Mouse (Mus musculus): ENCODE data around the gene Theg. TPM values are rescaled to one million over a fixed set of nuclear protein-coding genes. Genes with fewer than 3 reads are reported as not detected.
A peak's percentile ranks its signal among the peaks of the same experiment; 100 is the strongest.

Gene Theg
- polyA plus RNA-seq, 1 experiment from 2014 or later, result not detected

DNA sequence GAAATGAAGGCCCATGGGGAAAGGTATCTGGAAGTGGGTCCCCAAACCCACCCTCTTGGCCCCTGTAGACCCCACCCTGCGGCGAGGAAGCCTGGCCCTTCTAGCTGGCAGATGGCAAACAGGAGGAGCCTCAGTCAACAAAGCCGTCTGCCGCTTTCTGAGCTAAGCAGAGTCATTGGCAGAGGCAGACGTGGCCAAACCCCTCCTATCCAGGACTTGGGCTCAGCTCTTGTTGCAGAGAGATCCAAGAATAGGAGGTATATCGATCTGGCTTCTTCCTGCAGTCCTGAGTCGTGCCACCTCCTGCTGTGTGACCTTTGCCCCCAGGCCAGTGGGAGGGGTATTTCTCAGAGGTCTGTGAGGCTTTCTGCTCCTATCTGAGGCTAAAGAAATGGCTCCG, 28.7 kb upstream of the Theg start:
- Histone ChIP-seq H3K27me3 (ENCODE audit: control insufficient read depth, insufficient read depth, low read length) (peaks cover 22% of the 10 kb centered on the region), H3K9ac (ENCODE audit: low read depth, low read length) (no peak overlapping the region), H3K4me1 (ENCODE audit: control insufficient read depth, insufficient read depth, low read length) (peaks cover 14% of the 10 kb centered on the region), H3K27ac (ENCODE audit: low read depth, low read length) (no peak overlapping the region), H3K4me3 (ENCODE audit: low read length) (no peak overlapping the region), H3K36me3 (ENCODE audit: control insufficient read depth, insufficient read depth, low read length) (no peaks in the 10 kb centered on the region), H3K9me3 (ENCODE audit: control insufficient read depth, low read length) (no peaks in the 10 kb centered on the region), H3K4me2 (replicated peaks; ENCODE audit: low read depth, low read length) (no peak overlapping the region)
- no peak for ATAC-seq (ENCODE audit: low FRiP score, low TSS enrichment)
- 12% methylated on average over 8 of the region's 8 CpGs for WGBS

GRCm38 (mm10) chr10:79614305-79614643, 27.1 kb upstream of the Theg start:
- no peaks in the 10 kb centered on the region for H3K9me3 ChIP-seq (ENCODE audit: control insufficient read depth, low read length)
- no peak; the same call in 1 of the 2 replicates for ATAC-seq (ENCODE audit: low FRiP score, low TSS enrichment)
- H3K27me3 ChIP-seq (ENCODE audit: control insufficient read depth, insufficient read depth, low read length), result peaks cover 22% of the 10 kb centered on the region
- no peak overlapping the region for H3K9ac ChIP-seq (ENCODE audit: low read depth, low read length)
- H3K4me1 ChIP-seq (ENCODE audit: control insufficient read depth, insufficient read depth, low read length), result peaks cover 14% of the 10 kb centered on the region
- no peaks in the 10 kb centered on the region for H3K36me3 ChIP-seq (ENCODE audit: control insufficient read depth, insufficient read depth, low read length)
- H3K4me3 ChIP-seq (ENCODE audit: low read length), result peak overlapping the region; percentile 54
- H3K4me2 ChIP-seq (replicated peaks; ENCODE audit: low read depth, low read length), result peak overlapping the region; percentile 97
- H3K27ac ChIP-seq (ENCODE audit: low read depth, low read length), result no peak overlapping the region
- 93% methylated on average over 1 of the region's 1 CpGs for WGBS

- Histone ChIP-seq H3K27me3 (ENCODE audit: control insufficient read depth, insufficient read depth, low read length) (peaks cover 22% of the 10 kb centered on the region), H3K36me3 (ENCODE audit: control insufficient read depth, insufficient read depth, low read length) (no peaks in the 10 kb centered on the region), H3K9ac (ENCODE audit: low read depth, low read length) (peak within 1 kb of the TSS; percentile 56), H3K27ac (ENCODE audit: low read depth, low read length) (no peak within 1 kb of the TSS), H3K4me3 (ENCODE audit: low read length) (peak within 1 kb of the TSS; percentile 54), H3K4me2 (replicated peaks; ENCODE audit: low read depth, low read length) (peak within 1 kb of the TSS; percentile 97), H3K9me3 (ENCODE audit: control insufficient read depth, low read length) (no peaks in the 10 kb centered on the region), H3K4me1 (ENCODE audit: control insufficient read depth, insufficient read depth, low read length) (peaks cover 14% of the 10 kb centered on the region)
- 1% methylated on average over 59 of the region's 60 CpGs for WGBS
- ATAC-seq (ENCODE audit: low FRiP score, low TSS enrichment), result peak; percentile 90
Observed at GRCm38 (mm10) chr10:79613578-79614304, 26.6 kb upstream of the Theg start, which contains the start of gene C2cd4c. TSS of gene C2cd4c (minus strand) at chr10:79614025.

DNA sequence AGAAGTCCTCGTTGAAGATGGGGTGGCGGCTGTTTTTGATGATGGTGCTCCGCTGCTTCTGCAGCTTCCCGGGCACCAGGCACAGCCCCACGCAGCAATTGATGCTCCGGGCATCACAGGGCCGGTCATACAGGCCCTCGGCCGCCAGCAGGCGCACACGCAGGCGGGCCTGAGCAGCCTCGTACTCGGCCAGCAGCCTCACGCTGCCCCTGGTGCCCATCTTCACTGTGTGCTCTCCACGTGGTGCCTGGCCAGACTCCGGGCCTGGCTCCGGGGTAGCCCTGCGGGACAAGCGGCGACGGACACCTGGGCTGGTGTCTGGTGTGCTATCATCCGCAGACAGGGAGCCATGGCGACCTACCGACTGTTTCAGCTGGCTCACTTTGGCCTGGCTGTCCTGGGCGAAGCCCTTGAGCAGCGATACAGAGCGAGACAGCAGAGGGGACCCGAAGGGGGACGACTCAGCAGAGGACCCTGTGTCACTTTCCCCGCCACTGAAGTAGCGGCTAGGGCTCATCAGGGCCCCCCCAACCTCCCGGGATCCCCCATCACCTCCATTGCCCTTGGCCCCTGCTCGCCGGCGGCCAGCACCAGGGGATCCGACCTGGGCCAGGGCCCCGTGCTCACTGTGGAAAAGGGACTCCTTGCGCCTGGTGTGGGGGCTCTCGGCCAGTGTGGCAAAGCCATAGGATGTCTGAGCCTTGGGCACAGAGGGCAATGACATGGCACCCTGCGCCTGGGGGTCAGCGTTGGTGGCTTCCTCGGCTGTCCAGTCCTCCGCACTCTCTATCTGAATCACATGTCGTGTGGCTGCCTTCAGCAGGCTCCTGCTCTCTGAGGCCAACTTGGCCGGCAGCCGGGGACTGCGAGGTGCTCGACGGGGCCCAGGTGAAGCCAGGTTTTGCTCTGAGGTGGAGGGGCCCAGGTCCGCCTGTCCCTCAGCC, 25.3 kb upstream of the Theg start:
- H3K9me3 ChIP-seq (ENCODE audit: control insufficient read depth, low read length), result no peaks in the 10 kb centered on the region
- peaks cover 14% of the 10 kb centered on the region for H3K4me1 ChIP-seq (ENCODE audit: control insufficient read depth, insufficient read depth, low read length)
- H3K4me2 ChIP-seq (replicated peaks; ENCODE audit: low read depth, low read length), result peak overlapping the region; percentile 32
- no peak overlapping the region for H3K27ac ChIP-seq (ENCODE audit: low read depth, low read length)
- H3K4me3 ChIP-seq (ENCODE audit: low read length), result peak overlapping the region; percentile 54
- ATAC-seq (ENCODE audit: low FRiP score, low TSS enrichment), result no peak
- no peaks in the 10 kb centered on the region for H3K36me3 ChIP-seq (ENCODE audit: control insufficient read depth, insufficient read depth, low read length)
- H3K9ac ChIP-seq (ENCODE audit: low read depth, low read length), result peak overlapping the region; percentile 18; the same call in 1 of the 2 replicates
- peaks cover 22% of the 10 kb centered on the region for H3K27me3 ChIP-seq (ENCODE audit: control insufficient read depth, insufficient read depth, low read length)
- WGBS, result 10% methylated on average over 51 of the region's 51 CpGs

DNA sequence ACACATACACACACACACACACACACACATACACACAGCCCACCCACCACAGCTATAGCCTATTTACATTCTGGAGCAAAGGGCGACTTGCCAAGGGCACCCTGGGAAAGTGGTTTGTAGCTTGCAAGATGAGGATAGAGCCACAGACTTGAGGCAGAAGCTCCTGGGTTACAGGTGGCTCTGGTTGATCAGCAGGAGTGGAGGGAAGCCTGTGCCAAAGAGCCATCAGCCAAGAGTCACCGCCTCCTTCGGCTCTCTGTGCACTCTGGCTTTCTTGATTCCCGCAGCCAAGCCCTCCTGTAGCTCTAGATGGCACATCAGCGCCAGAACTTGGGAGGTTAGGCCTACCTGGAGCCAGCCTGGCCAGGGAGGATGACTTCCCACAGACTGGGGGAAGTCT, 24.2 kb upstream of the Theg start:
- H3K4me1 ChIP-seq (ENCODE audit: control insufficient read depth, insufficient read depth, low read length), result peaks cover 14% of the 10 kb centered on the region
- H3K27ac ChIP-seq (ENCODE audit: low read depth, low read length), result no peak overlapping the region
- 50% methylated on average over 5 of the region's 5 CpGs for WGBS
- ATAC-seq (ENCODE audit: low FRiP score, low TSS enrichment), result no peak
- no peak overlapping the region for H3K4me2 ChIP-seq (replicated peaks; ENCODE audit: low read depth, low read length)
- H3K27me3 ChIP-seq (ENCODE audit: control insufficient read depth, insufficient read depth, low read length), result peaks cover 22% of the 10 kb centered on the region
- no peak overlapping the region for H3K9ac ChIP-seq (ENCODE audit: low read depth, low read length)
- no peak overlapping the region for H3K4me3 ChIP-seq (ENCODE audit: low read length)
- no peaks in the 10 kb centered on the region for H3K36me3 ChIP-seq (ENCODE audit: control insufficient read depth, insufficient read depth, low read length)
- no peaks in the 10 kb centered on the region for H3K9me3 ChIP-seq (ENCODE audit: control insufficient read depth, low read length)

- H3K27me3 ChIP-seq (ENCODE audit: control insufficient read depth, insufficient read depth, low read length), result peaks cover 22% of the 10 kb centered on the region
- H3K9me3 ChIP-seq (ENCODE audit: control insufficient read depth, low read length), result no peaks in the 10 kb centered on the region
- no peak overlapping the region for H3K9ac ChIP-seq (ENCODE audit: low read depth, low read length)
- no peaks in the 10 kb centered on the region for H3K36me3 ChIP-seq (ENCODE audit: control insufficient read depth, insufficient read depth, low read length)
- 79% methylated on average over 3 of the region's 3 CpGs for WGBS
- H3K4me3 ChIP-seq (ENCODE audit: low read length), result no peak overlapping the region
- no peak overlapping the region for H3K4me2 ChIP-seq (replicated peaks; ENCODE audit: low read depth, low read length)
- no peak for ATAC-seq (ENCODE audit: low FRiP score, low TSS enrichment)
- H3K4me1 ChIP-seq (ENCODE audit: control insufficient read depth, insufficient read depth, low read length), result peaks cover 14% of the 10 kb centered on the region
- H3K27ac ChIP-seq (ENCODE audit: low read depth, low read length), result no peak overlapping the region
Observed at GRCm38 (mm10) chr10:79609276-79609675, 22.1 kb upstream of the Theg start.

- H3K9me3 ChIP-seq (ENCODE audit: control insufficient read depth, low read length), result no peaks in the 10 kb centered on the region
- H3K27ac ChIP-seq (ENCODE audit: low read depth, low read length), result no peak overlapping the region
- H3K36me3 ChIP-seq (ENCODE audit: control insufficient read depth, insufficient read depth, low read length), result no peaks in the 10 kb centered on the region
- WGBS, result 34% methylated on average over 2 of the region's 2 CpGs
- peaks cover 13% of the 10 kb centered on the region for H3K27me3 ChIP-seq (ENCODE audit: control insufficient read depth, insufficient read depth, low read length)
- H3K4me1 ChIP-seq (ENCODE audit: control insufficient read depth, insufficient read depth, low read length), result peaks cover 9% of the 10 kb centered on the region; the same call in 1 of the 2 replicates
- no peak overlapping the region for H3K4me3 ChIP-seq (ENCODE audit: low read length)
- H3K9ac ChIP-seq (ENCODE audit: low read depth, low read length), result no peak overlapping the region
- no peak for ATAC-seq (ENCODE audit: low FRiP score, low TSS enrichment)
- H3K4me2 ChIP-seq (replicated peaks; ENCODE audit: low read depth, low read length), result no peak overlapping the region
Observed at GRCm38 (mm10) chr10:79607892-79608291, 20.8 kb upstream of the Theg start.

GRCm38 (mm10) chr10:79606537-79606936, 19.4 kb upstream of the Theg start:
- Histone ChIP-seq H3K4me3 (ENCODE audit: low read length) (no peak overlapping the region), H3K4me1 (ENCODE audit: control insufficient read depth, insufficient read depth, low read length) (no peaks in the 10 kb centered on the region), H3K9ac (ENCODE audit: low read depth, low read length) (no peak overlapping the region), H3K27ac (ENCODE audit: low read depth, low read length) (no peak overlapping the region), H3K4me2 (replicated peaks; ENCODE audit: low read depth, low read length) (no peak overlapping the region), H3K9me3 (ENCODE audit: control insufficient read depth, low read length) (no peaks in the 10 kb centered on the region), H3K36me3 (ENCODE audit: control insufficient read depth, insufficient read depth, low read length) (no peaks in the 10 kb centered on the region), H3K27me3 (ENCODE audit: control insufficient read depth, insufficient read depth, low read length) (no peaks in the 10 kb centered on the region; the same call in none of the 2 replicates)
- no peak for ATAC-seq (ENCODE audit: low FRiP score, low TSS enrichment)
- WGBS, result 74% methylated on average over 4 of the region's 4 CpGs

- ATAC-seq (ENCODE audit: low FRiP score, low TSS enrichment), result no peak
- Histone ChIP-seq H3K9me3 (ENCODE audit: control insufficient read depth, low read length) (no peaks in the 10 kb centered on the region), H3K27me3 (ENCODE audit: control insufficient read depth, insufficient read depth, low read length) (0 out of 2 replicates have a peak, but pooled peaks cover 3% of the 10 kb centered on the region), H3K36me3 (ENCODE audit: control insufficient read depth, insufficient read depth, low read length) (no peaks in the 10 kb centered on the region), H3K4me1 (ENCODE audit: control insufficient read depth, insufficient read depth, low read length) (no peaks in the 10 kb centered on the region), H3K27ac (ENCODE audit: low read depth, low read length) (no peak overlapping the region), H3K4me2 (replicated peaks; ENCODE audit: low read depth, low read length) (no peak overlapping the region), H3K4me3 (ENCODE audit: low read length) (no peak overlapping the region), H3K9ac (ENCODE audit: low read depth, low read length) (no peak overlapping the region)
- 62% methylated on average over 4 of the region's 4 CpGs for WGBS
Observed at GRCm38 (mm10) chr10:79597936-79598230, 10.8 kb upstream of the Theg start.

Measured in kidney, embryonic 14.5 days (tissue).